Mouse (Mus musculus): ENCODE data around the gene Kcnmb1. TPM values are rescaled to one million over a fixed set of nuclear protein-coding genes. Genes with fewer than 3 reads are reported as not detected.
A peak's percentile ranks its signal among the peaks of the same experiment; 100 is the strongest.

Gene Kcnmb1
- total and polyA plus RNA-seq, 3 experiments, result 0.04 to 0.49 (median 0.09) TPM

GRCm38 (mm10) chr11:33914216-33914615 lies 48.6 kb upstream of the Kcnmb1 start:
- in situ Hi-C loops (cut with MboI; ENCODE audit: low pct_ligation_motif_present, low pct_unique_long_range_greater_than_20kb, low sequenced_read_pairs) (no loop called here), dilution Hi-C loops (cut with MboI; ENCODE audit: extremely low pct_ligation_motif_present, extremely low pct_unique_long_range_greater_than_20kb, low sequenced_read_pairs) (no loop called here)
- no peak for DNase-seq (ENCODE audit: extremely low read depth)
- Histone ChIP-seq H3K79me2 (replicated peaks; ENCODE audit: control insufficient read depth, extremely low read depth, insufficient read depth, poor library complexity, severe bottlenecking) (no peaks in the 10 kb centered on the region), H3K4me3 (replicated peaks in 1 of 3; ENCODE audit: low read depth in 2 of 3, low read length in 2 of 3, poor library complexity in 1 of 3) (no peak overlapping the region), H3K4me1 (ENCODE audit: control insufficient read depth in 1 of 2, insufficient read depth in 2 of 2) (peaks cover 0 to 4% of the 10 kb centered on the region in 2 experiments; a peak in 1 of 4 replicates), H3K27ac (ENCODE audit: insufficient read depth, low read depth) (no peak overlapping the region), H3K27me3 (replicated peaks) (peaks cover 31% of the 10 kb centered on the region), H3K9ac (ENCODE audit: insufficient read depth, low read depth) (no peak overlapping the region), H3K9me3 (replicated peaks; ENCODE audit: low read length) (peaks cover 8% of the 10 kb centered on the region), H3K4me2 (ENCODE audit: insufficient read depth, low read depth, poor library complexity, severe bottlenecking) (no peak overlapping the region), H3K36me3 (replicated peaks in 1 of 2; ENCODE audit: control insufficient read depth in 1 of 2, insufficient read depth in 1 of 2, low read length in 1 of 2) (no peaks in the 10 kb centered on the region)
- TF ChIP-seq CHD2 (IDR thresholded peaks at IDR 0.05; ENCODE audit: low read length) (no peak), POLR2A (IDR thresholded peaks at IDR 0.05; ENCODE audit: low read depth, low read length) (no peak), RCOR1 (conservative IDR thresholded peaks at IDR 0.05; ENCODE audit: low read depth, low read length) (no peak), E2F4 (IDR thresholded peaks at IDR 0.05; ENCODE audit: insufficient replicate concordance, low read depth, low read length) (no peak), MAFK (IDR thresholded peaks at IDR 0.05; ENCODE audit: insufficient replicate concordance, low read length) (no peak), UBTF (IDR thresholded peaks at IDR 0.05; ENCODE audit: low read depth, low read length) (no peak), TBP (conservative IDR thresholded peaks at IDR 0.05; ENCODE audit: low read depth, low read length) (no peak), RAD21 (IDR thresholded peaks at IDR 0.05; ENCODE audit: low read depth, low read length) (no peak)

GRCm38 (mm10) chr11:33917574-33917973 lies 45.2 kb upstream of the Kcnmb1 start:
- no peak overlapping the region for H3K27ac ChIP-seq (ENCODE audit: insufficient read depth, low read depth)
- no peak overlapping the region for H3K4me2 ChIP-seq (ENCODE audit: insufficient read depth, low read depth, poor library complexity, severe bottlenecking)
- H3K9ac ChIP-seq (ENCODE audit: insufficient read depth, low read depth), result no peak overlapping the region
- no peaks in the 10 kb centered on the region for H3K36me3 ChIP-seq (replicated peaks in 1 of 2; ENCODE audit: control insufficient read depth in 1 of 2, insufficient read depth in 1 of 2, low read length in 1 of 2)
- no peak overlapping the region for H3K4me3 ChIP-seq (replicated peaks in 1 of 3; ENCODE audit: low read depth in 2 of 3, low read length in 2 of 3, poor library complexity in 1 of 3)
- H3K27me3 ChIP-seq (replicated peaks), result peaks cover 43% of the 10 kb centered on the region
- in situ Hi-C loops (cut with MboI; ENCODE audit: low pct_ligation_motif_present, low pct_unique_long_range_greater_than_20kb, low sequenced_read_pairs) (no loop called here), dilution Hi-C loops (cut with MboI; ENCODE audit: extremely low pct_ligation_motif_present, extremely low pct_unique_long_range_greater_than_20kb, low sequenced_read_pairs) (no loop called here)
- H3K4me1 ChIP-seq (ENCODE audit: control insufficient read depth in 1 of 2, insufficient read depth in 2 of 2), result peaks cover 4% of the 10 kb centered on the region in 2 experiments; a peak in 2 of 4 replicates
- no peaks in the 10 kb centered on the region for H3K79me2 ChIP-seq (replicated peaks; ENCODE audit: control insufficient read depth, extremely low read depth, insufficient read depth, poor library complexity, severe bottlenecking)
- H3K9me3 ChIP-seq (replicated peaks; ENCODE audit: low read length), result peaks cover 3% of the 10 kb centered on the region
- peak; percentile 50 for DNase-seq (ENCODE audit: extremely low read depth)
- TF ChIP-seq MAFK (IDR thresholded peaks at IDR 0.05; ENCODE audit: insufficient replicate concordance, low read length) (no peak), IRF4 (IDR thresholded peaks at IDR 0.05; ENCODE audit: low read depth, low read length) (no peak; the same call in 1 of the 2 replicates), MAX (IDR thresholded peaks at IDR 0.05; ENCODE audit: low read length) (no peak; the same call in 1 of the 2 replicates), CHD2 (IDR thresholded peaks at IDR 0.05; ENCODE audit: low read length) (no peak), JUND (conservative IDR thresholded peaks at IDR 0.05; ENCODE audit: low read depth, low read length) (no peak), ZKSCAN1 (IDR thresholded peaks at IDR 0.05; ENCODE audit: borderline replicate concordance, low read depth, low read length) (no peak), PAX5 (IDR thresholded peaks at IDR 0.05; ENCODE audit: low read length) (no peak), JUN (IDR thresholded peaks at IDR 0.05; ENCODE audit: insufficient read depth, low read depth, low read length) (no peak), MAZ (IDR thresholded peaks at IDR 0.05; ENCODE audit: low read depth, low read length) (0 out of 2 replicates have a peak, but pooled peaks have one; percentile 49), MEF2A (IDR thresholded peaks at IDR 0.05; ENCODE audit: borderline replicate concordance, low read depth, low read length) (0 out of 2 replicates have a peak, but pooled peaks have one; percentile 53), CHD1 (IDR thresholded peaks at IDR 0.05; ENCODE audit: low read depth, low read length) (no peak), USF2 (conservative IDR thresholded peaks at IDR 0.05; ENCODE audit: low read depth, low read length) (no peak), UBTF (IDR thresholded peaks at IDR 0.05; ENCODE audit: low read depth, low read length) (no peak), NRF1 (IDR thresholded peaks at IDR 0.05; ENCODE audit: low read depth, low read length) (0 out of 2 replicates have a peak, but pooled peaks have one; percentile 27), TCF12 (IDR thresholded peaks at IDR 0.05; ENCODE audit: low read depth, low read length) (no peak), CTCF (conservative IDR thresholded peaks at IDR 0.05 in 1 of 2, IDR thresholded peaks at IDR 0.05 in 1 of 2; ENCODE audit: low read depth in 2 of 2, low read length in 2 of 2) (peak; percentile 99 to 100), POLR2AphosphoS2 (IDR thresholded peaks at IDR 0.05; ENCODE audit: low read depth, low read length) (no peak), ZNF384 (IDR thresholded peaks at IDR 0.05; ENCODE audit: low read depth, low read length) (no peak), SIN3A (IDR thresholded peaks at IDR 0.05; ENCODE audit: low read length) (peak; percentile 47; the same call in 1 of the 2 replicates), MYC (IDR thresholded peaks at IDR 0.05; ENCODE audit: low read depth, low read length) (no peak), E2F4 (IDR thresholded peaks at IDR 0.05; ENCODE audit: insufficient replicate concordance, low read depth, low read length) (no peak), TBP (conservative IDR thresholded peaks at IDR 0.05; ENCODE audit: low read depth, low read length) (no peak), HCFC1 (IDR thresholded peaks at IDR 0.05; ENCODE audit: low read depth, low read length) (no peak), MXI1 (IDR thresholded peaks at IDR 0.05; ENCODE audit: low read depth, low read length) (0 out of 2 replicates have a peak, but pooled peaks have one; percentile 29), NELFE (IDR thresholded peaks at IDR 0.05; ENCODE audit: low read depth, low read length) (peak; percentile 62; the same call in 1 of the 2 replicates), ZMIZ1 (IDR thresholded peaks at IDR 0.05; ENCODE audit: low read depth, low read length) (no peak), USF1 (IDR thresholded peaks at IDR 0.05; ENCODE audit: low read depth, low read length) (no peak), RCOR1 (conservative IDR thresholded peaks at IDR 0.05; ENCODE audit: low read depth, low read length) (no peak), BHLHE40 (IDR thresholded peaks at IDR 0.05; ENCODE audit: low read depth, low read length) (0 out of 2 replicates have a peak, but pooled peaks have one; percentile 11), ELF1 (IDR thresholded peaks at IDR 0.05; ENCODE audit: low read depth, low read length) (no peak)

All from CH12.LX (cell line).